Mouse (Mus musculus): ENCODE results near the gene Nbea. TPM values are rescaled to one million over a fixed set of nuclear protein-coding genes. Genes with fewer than 3 reads are reported as not detected.

Nbea gene
- polyA plus RNA-seq, 1 experiment, result 1.8 TPM

DNA sequence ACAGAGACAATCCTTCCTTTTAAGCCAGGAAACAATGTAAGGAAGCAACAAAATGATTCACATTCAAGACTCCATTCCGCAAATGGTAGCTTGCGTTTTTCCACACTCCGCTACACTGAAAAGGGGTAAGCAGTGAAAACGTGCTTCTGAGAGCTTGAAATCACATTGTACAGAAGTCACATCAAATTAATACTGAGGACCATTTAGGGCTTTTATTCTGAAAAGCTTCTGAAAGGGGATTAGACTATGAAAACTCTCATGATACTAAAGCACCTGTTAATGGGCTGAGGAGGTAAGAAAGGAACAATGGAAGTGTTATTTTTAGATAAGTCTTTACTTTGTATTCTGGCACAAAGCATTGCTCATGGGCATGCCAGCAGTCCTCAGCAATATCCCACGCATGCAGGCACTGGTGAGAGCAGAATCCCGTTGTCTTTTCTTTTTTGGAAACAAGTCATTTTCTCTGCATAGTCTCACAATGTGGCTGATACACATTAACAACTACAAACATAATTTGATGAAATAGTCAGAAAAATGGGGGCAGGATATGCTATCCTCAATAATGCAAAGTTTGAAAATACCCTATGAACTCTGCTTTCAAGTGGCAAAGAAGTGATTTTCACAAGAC lies 428.4 kb downstream of the Nbea start:
- 91% methylated on average over 6 of the region's 6 CpGs for WGBS
- no peaks in the 10 kb centered on the region for H3K27me3 ChIP-seq (ENCODE audit: control insufficient read depth, insufficient read depth, low read length)
- H3K4me1 ChIP-seq (replicated peaks; ENCODE audit: control insufficient read depth, insufficient read depth, low read length), result no peaks in the 10 kb centered on the region; the same call in 1 of the 2 replicates
- no peak overlapping the region for H3K4me3 ChIP-seq (ENCODE audit: control insufficient read depth, insufficient read depth, low read length)
- H3K36me3 ChIP-seq (ENCODE audit: control insufficient read depth, insufficient read depth, low read length), result no peaks in the 10 kb centered on the region
- TF ChIP-seq CTCF (IDR thresholded peaks at IDR 0.05; ENCODE audit: borderline replicate concordance, control insufficient read depth, extremely low read depth, insufficient read depth, low read length, poor library complexity) (no peak), POLR2A (IDR thresholded peaks at IDR 0.05; ENCODE audit: control insufficient read depth, extremely low read depth, insufficient read depth, low read length, poor library complexity) (no peak)
- H3K27ac ChIP-seq (ENCODE audit: control insufficient read depth, insufficient read depth, low read length), result no peak overlapping the region
- no peak for DNase-seq

DNA sequence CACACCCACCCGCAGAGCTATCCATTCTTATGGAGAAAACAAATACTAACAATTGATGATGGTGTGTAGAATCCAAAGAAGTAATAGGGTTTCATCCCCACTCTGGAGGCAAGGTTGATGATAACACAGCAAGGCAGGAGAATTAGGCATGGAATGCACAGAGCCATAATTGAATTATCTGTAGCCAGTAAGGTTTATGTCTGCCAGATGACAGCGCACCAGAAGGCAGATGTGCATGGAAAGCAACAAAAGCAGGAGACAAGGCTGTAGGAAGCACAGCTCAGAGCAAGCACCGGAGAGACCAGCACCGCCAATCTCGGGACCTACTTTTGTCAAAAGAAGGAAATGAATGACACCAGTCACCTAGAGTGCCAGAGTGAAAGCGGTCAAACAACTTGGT lies 429.6 kb downstream of the Nbea start:
- no peak for TF ChIP-seq CTCF (IDR thresholded peaks at IDR 0.05; ENCODE audit: borderline replicate concordance, control insufficient read depth, extremely low read depth, insufficient read depth, low read length, poor library complexity)
- no peak for TF ChIP-seq POLR2A (IDR thresholded peaks at IDR 0.05; ENCODE audit: control insufficient read depth, extremely low read depth, insufficient read depth, low read length, poor library complexity)
- no peaks in the 10 kb centered on the region for H3K36me3 ChIP-seq (ENCODE audit: control insufficient read depth, insufficient read depth, low read length)
- no peak overlapping the region for H3K27ac ChIP-seq (ENCODE audit: control insufficient read depth, insufficient read depth, low read length)
- no peaks in the 10 kb centered on the region; the same call in 1 of the 2 replicates for H3K4me1 ChIP-seq (replicated peaks; ENCODE audit: control insufficient read depth, insufficient read depth, low read length)
- 93% methylated on average over 6 of the region's 6 CpGs for WGBS
- no peak overlapping the region for H3K4me3 ChIP-seq (ENCODE audit: control insufficient read depth, insufficient read depth, low read length)
- H3K27me3 ChIP-seq (ENCODE audit: control insufficient read depth, insufficient read depth, low read length), result no peaks in the 10 kb centered on the region
- DNase-seq, result no peak

DNA sequence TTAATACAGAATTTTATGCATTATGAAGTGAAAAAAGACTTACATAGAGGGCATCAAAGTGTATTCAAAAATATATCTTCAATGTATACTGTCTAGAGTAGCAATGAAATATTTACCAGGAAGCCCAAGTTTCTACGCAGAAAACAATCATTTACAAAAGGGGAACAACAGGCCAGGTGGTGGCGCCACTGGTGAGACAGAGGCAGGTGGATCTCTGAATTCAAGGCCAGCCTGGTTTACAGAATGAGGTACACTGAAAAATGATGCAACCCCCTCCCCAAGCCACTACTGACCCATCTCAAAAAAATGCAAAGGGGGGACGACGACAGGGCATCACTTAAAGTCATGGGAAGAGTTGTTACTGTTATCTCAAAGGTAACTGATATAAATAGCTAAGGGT lies 430.9 kb downstream of the Nbea start:
- H3K27ac ChIP-seq (ENCODE audit: control insufficient read depth, insufficient read depth, low read length), result no peak overlapping the region
- no peaks in the 10 kb centered on the region; the same call in 1 of the 2 replicates for H3K4me1 ChIP-seq (replicated peaks; ENCODE audit: control insufficient read depth, insufficient read depth, low read length)
- H3K36me3 ChIP-seq (ENCODE audit: control insufficient read depth, insufficient read depth, low read length), result no peaks in the 10 kb centered on the region
- 96% methylated on average over 4 of the region's 4 CpGs for WGBS
- H3K27me3 ChIP-seq (ENCODE audit: control insufficient read depth, insufficient read depth, low read length), result no peaks in the 10 kb centered on the region
- no peak for DNase-seq
- no peak overlapping the region for H3K4me3 ChIP-seq (ENCODE audit: control insufficient read depth, insufficient read depth, low read length)
- no peak for TF ChIP-seq CTCF (IDR thresholded peaks at IDR 0.05; ENCODE audit: borderline replicate concordance, control insufficient read depth, extremely low read depth, insufficient read depth, low read length, poor library complexity)
- no peak for TF ChIP-seq POLR2A (IDR thresholded peaks at IDR 0.05; ENCODE audit: control insufficient read depth, extremely low read depth, insufficient read depth, low read length, poor library complexity)

DNA sequence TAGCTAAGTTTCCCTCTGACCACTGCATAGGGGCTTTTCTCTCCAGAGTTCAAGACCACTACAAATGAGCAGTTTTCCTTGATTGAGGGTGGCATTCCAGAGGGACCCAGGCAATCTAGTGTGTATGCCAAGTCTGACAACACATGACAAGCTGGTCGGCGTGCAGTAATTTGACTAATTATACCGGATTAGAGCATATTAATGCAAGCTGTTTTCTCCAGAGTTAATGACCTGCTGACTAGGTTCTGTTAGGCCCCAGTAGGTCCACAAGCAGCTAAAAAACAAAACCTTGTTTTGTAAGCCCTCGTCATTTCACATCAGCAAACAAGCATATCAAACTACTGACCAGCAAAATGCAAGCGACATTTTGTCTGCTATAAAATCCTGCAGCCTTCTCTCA lies 432.1 kb downstream of the Nbea start:
- Histone ChIP-seq H3K27me3 (ENCODE audit: control insufficient read depth, insufficient read depth, low read length) (no peaks in the 10 kb centered on the region), H3K36me3 (ENCODE audit: control insufficient read depth, insufficient read depth, low read length) (no peaks in the 10 kb centered on the region), H3K27ac (ENCODE audit: control insufficient read depth, insufficient read depth, low read length) (no peak overlapping the region), H3K4me3 (ENCODE audit: control insufficient read depth, insufficient read depth, low read length) (no peak overlapping the region), H3K4me1 (replicated peaks; ENCODE audit: control insufficient read depth, insufficient read depth, low read length) (no peaks in the 10 kb centered on the region; the same call in 1 of the 2 replicates)
- no peak for TF ChIP-seq CTCF (IDR thresholded peaks at IDR 0.05; ENCODE audit: borderline replicate concordance, control insufficient read depth, extremely low read depth, insufficient read depth, low read length, poor library complexity)
- no peak for TF ChIP-seq POLR2A (IDR thresholded peaks at IDR 0.05; ENCODE audit: control insufficient read depth, extremely low read depth, insufficient read depth, low read length, poor library complexity)
- DNase-seq, result no peak
- WGBS, result 95% methylated on average over 5 of the region's 5 CpGs

DNA sequence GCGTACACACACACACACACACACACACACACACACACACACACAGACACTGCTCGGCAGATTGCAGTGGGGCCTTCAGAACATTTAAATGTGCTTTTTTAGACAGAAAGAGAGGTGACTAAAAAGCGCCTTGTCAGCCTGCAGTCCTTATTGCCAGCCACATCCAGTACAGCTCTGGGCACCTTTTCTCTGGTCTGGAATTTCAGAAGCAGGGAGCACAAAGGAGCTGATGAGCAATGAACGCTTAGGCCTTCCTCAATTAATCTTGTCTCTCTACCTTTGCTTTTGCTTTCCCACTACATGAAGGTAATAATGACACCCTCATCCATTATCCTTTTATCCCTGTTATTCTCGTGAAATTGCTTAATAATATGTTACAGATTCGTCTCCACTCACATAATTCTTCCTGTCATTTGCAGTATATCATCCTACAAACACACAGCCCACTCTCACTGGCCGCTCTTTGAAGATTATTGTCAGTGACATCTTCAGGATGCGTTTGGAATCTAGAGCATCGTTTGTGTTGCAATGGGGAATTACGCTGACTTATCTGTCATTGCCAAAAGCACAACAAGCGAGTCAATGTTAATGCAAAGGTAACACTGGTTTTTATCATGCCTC lies 432.9 kb downstream of the Nbea start:
- 90% methylated on average over 11 of the region's 11 CpGs for WGBS
- no peak overlapping the region for H3K4me3 ChIP-seq (ENCODE audit: control insufficient read depth, insufficient read depth, low read length)
- no peaks in the 10 kb centered on the region; the same call in 1 of the 2 replicates for H3K4me1 ChIP-seq (replicated peaks; ENCODE audit: control insufficient read depth, insufficient read depth, low read length)
- H3K36me3 ChIP-seq (ENCODE audit: control insufficient read depth, insufficient read depth, low read length), result no peaks in the 10 kb centered on the region
- no peak overlapping the region for H3K27ac ChIP-seq (ENCODE audit: control insufficient read depth, insufficient read depth, low read length)
- no peak for TF ChIP-seq POLR2A (IDR thresholded peaks at IDR 0.05; ENCODE audit: control insufficient read depth, extremely low read depth, insufficient read depth, low read length, poor library complexity)
- TF ChIP-seq CTCF (IDR thresholded peaks at IDR 0.05; ENCODE audit: borderline replicate concordance, control insufficient read depth, extremely low read depth, insufficient read depth, low read length, poor library complexity), result no peak
- H3K27me3 ChIP-seq (ENCODE audit: control insufficient read depth, insufficient read depth, low read length), result no peaks in the 10 kb centered on the region
- DNase-seq, result no peak

DNA sequence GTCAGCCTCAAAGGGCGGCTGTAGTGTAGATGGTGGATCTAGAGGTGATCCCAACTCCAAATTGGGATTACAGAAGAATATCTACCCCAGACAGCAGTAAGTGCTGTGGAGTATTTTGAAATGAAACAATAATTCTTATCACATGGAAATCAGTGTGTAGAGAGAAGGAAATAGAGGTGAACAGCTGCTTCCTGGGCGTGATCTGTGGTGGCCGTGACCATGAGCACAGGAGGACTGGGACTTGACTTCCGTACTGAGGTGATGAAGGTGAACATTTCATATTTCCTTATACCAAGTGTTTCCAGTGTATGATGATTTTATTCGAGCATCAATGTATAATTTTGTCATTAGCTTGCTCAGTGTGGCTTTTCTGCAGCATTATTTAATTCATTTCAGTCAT lies 439.6 kb downstream of the Nbea start:
- TF ChIP-seq CTCF (IDR thresholded peaks at IDR 0.05; ENCODE audit: borderline replicate concordance, control insufficient read depth, extremely low read depth, insufficient read depth, low read length, poor library complexity) (no peak), POLR2A (IDR thresholded peaks at IDR 0.05; ENCODE audit: control insufficient read depth, extremely low read depth, insufficient read depth, low read length, poor library complexity) (no peak)
- Histone ChIP-seq H3K36me3 (ENCODE audit: control insufficient read depth, insufficient read depth, low read length) (no peaks in the 10 kb centered on the region), H3K4me1 (replicated peaks; ENCODE audit: control insufficient read depth, insufficient read depth, low read length) (peaks cover 4% of the 10 kb centered on the region), H3K27me3 (ENCODE audit: control insufficient read depth, insufficient read depth, low read length) (no peaks in the 10 kb centered on the region), H3K27ac (ENCODE audit: control insufficient read depth, insufficient read depth, low read length) (peak overlapping the region; percentile 13; the same call in 1 of the 2 replicates), H3K4me3 (ENCODE audit: control insufficient read depth, insufficient read depth, low read length) (no peak overlapping the region)
- 10% methylated on average over 5 of the region's 5 CpGs for WGBS
- DNase-seq, result peak; percentile 15
